Mouse (Mus musculus) hematopoietic stem cell, adult 5-6 weeks (primary cell): Measurements from ENCODE around the gene Map3k5. TPM values are rescaled to one million over a fixed set of nuclear protein-coding genes. Genes with fewer than 3 reads are reported as not detected.

Experiments used
- ATAC-seq, 2 experiments: fragments of 125-278 bp in 1 of 2; replicated peaks in 1 of 2; 2 replicates each; pipeline ENCODE4 v1.8.0; 2016 to 2017; ENCODE audit warnings: inconsistent platforms in 2 of 2, mild to moderate bottlenecking in 2 of 2, moderate number of reproducible peaks in 2 of 2, low read depth in 1 of 2, moderate TSS enrichment in 1 of 2; ENCODE audit not compliant: low FRiP score in 2 of 2, poor library complexity in 2 of 2, severe bottlenecking in 2 of 2, insufficient read depth in 1 of 2, low TSS enrichment in 1 of 2
- total RNA-seq: library from RNA; stranded (forward); fragments of 172-1452, 232-1000 nt; gene quantifications from 2 replicates; pipeline ENCODE4 v1.2.3, GENCODE M21; 2017

Gene Map3k5
- total RNA-seq, 1 experiment from 2014 or later = 22.7 TPM

GRCm38 (mm10) chr10:20148773-20149120, 214.5 kb downstream of the Map3k5 start:
- ATAC-seq = peak in 1 of 2 experiments; percentile 52; a peak in 1 of 4 replicates

- ATAC-seq = peak; percentile 13 to 41; a peak in 3 of 4 replicates
These were observed 215.0 kb downstream of the Map3k5 start for GRCm38 (mm10) chr10:20149121-20149834.

GRCm38 (mm10) chr10:20149835-20150355, 215.6 kb downstream of the Map3k5 start:
- ATAC-seq = peak; percentile 10 to 18; a peak in 1 of 4 replicates

GRCm38 (mm10) chr10:20152131-20152530, 217.9 kb downstream of the Map3k5 start:
- ATAC-seq = no peak

- ATAC-seq = no peak
These were observed 219.2 kb downstream of the Map3k5 start for GRCm38 (mm10) chr10:20153507-20153906.

GRCm38 (mm10) chr10:20155401-20155800, 221.1 kb downstream of the Map3k5 start:
- ATAC-seq = peak; percentile 40 to 72; a peak in 3 of 4 replicates

GRCm38 (mm10) chr10:20157021-20157726, 222.9 kb downstream of the Map3k5 start:
- no peak for ATAC-seq

GRCm38 (mm10) chr10:20158756-20159155, 224.5 kb downstream of the Map3k5 start:
- no peak for ATAC-seq

- ATAC-seq = no peak
These were observed 225.0 kb downstream of the Map3k5 start for GRCm38 (mm10) chr10:20159308-20159707.

GRCm38 (mm10) chr10:20160914-20161313, 226.6 kb downstream of the Map3k5 start:
- no peak for ATAC-seq

- no peak for ATAC-seq
These were observed 230.5 kb downstream of the Map3k5 start for GRCm38 (mm10) chr10:20164810-20165209.

- peak; percentile 79 to 87 for ATAC-seq
These were observed 232.5 kb downstream of the Map3k5 start for GRCm38 (mm10) chr10:20166797-20167196.

- ATAC-seq = no peak
These were observed 233.2 kb downstream of the Map3k5 start for GRCm38 (mm10) chr10:20167467-20167866.

- ATAC-seq = no peak
These were observed 235.0 kb downstream of the Map3k5 start for GRCm38 (mm10) chr10:20169182-20169674.

- no peak for ATAC-seq
These were observed 235.8 kb downstream of the Map3k5 start for GRCm38 (mm10) chr10:20169927-20170604.

- ATAC-seq = peak; percentile 68 to 80
These were observed 236.4 kb downstream of the Map3k5 start for GRCm38 (mm10) chr10:20170605-20171088.

- no peak for ATAC-seq
These were observed 236.9 kb downstream of the Map3k5 start for GRCm38 (mm10) chr10:20171209-20171608.

GRCm38 (mm10) chr10:20171756-20172155, 237.5 kb downstream of the Map3k5 start:
- no peak for ATAC-seq
